Mouse (Mus musculus): ENCODE measurements around the gene E2f7. TPM values are rescaled to one million over a fixed set of nuclear protein-coding genes. Genes with fewer than 3 reads are reported as not detected.

E2f7 gene
- polyA plus RNA-seq, 1 experiment from 2014 or later: 34.8 TPM

DNA sequence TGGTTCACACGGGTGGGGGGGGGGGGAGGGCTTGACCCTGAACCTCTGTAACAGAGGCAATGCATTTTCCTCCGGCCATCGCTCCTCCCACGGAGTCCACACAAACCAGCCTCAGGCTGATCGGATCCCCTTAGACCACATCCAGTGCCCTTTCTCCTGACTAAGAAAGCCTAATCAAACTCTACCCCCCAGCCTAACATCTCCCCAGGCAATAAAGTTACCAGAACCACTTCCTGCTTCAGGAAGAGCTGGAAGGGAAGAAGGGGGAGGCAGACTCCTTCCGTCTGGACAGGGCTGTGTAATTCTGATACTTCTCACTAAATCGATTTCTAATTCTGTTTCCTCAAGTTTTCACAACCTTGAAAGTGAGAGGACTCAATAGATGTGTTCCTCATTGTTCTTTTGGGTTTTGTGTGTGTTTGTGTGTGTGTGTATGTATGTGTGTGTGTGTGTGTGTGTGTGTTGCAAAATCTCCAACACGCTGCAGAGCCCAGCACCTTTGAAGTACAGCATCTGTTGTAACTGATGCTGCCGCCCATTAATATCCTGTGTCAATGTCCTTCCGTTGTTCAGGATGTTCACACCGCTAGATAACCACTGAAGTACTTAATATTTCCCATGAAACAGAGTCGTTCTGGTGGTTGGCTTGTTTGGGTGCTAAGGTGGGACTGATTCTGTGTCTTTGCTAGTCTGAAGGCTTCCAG lies 43.0 kb downstream of the E2f7 start:
- no peak for ATAC-seq (ENCODE audit: low FRiP score, low read depth)
- no peak overlapping the region for H3K9ac ChIP-seq (replicated peaks)
- WGBS: 75% methylated on average over 12 of the region's 12 CpGs
- H3K27ac ChIP-seq (replicated peaks): no peak overlapping the region
- H3K4me3 ChIP-seq: no peak overlapping the region
- H3K4me2 ChIP-seq (replicated peaks): no peak overlapping the region
- no peaks in the 10 kb centered on the region for H3K27me3 ChIP-seq
- peaks cover 15% of the 10 kb centered on the region for H3K36me3 ChIP-seq
- no peaks in the 10 kb centered on the region for H3K9me3 ChIP-seq
- no peaks in the 10 kb centered on the region for H3K4me1 ChIP-seq

DNA sequence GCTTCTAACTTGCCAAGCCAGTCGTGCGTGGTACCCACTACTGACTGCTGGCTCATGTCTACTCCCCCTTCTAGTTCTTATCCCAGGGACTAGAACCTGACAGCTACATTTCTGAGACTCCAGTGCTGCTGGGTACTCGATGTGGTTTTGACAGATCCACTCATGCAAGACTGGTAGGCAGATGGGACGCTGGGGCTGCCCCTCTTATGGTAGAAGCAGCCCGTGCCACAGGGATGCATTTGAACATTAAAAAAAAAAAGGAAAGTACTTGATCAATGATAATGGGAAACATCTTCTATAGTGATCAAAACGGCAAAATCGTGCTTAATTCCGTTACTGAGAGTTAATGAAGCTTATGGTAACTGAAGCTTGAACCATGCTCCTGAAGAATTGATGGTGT lies 44.4 kb downstream of the E2f7 start:
- H3K27me3 ChIP-seq: no peaks in the 10 kb centered on the region

DNA sequence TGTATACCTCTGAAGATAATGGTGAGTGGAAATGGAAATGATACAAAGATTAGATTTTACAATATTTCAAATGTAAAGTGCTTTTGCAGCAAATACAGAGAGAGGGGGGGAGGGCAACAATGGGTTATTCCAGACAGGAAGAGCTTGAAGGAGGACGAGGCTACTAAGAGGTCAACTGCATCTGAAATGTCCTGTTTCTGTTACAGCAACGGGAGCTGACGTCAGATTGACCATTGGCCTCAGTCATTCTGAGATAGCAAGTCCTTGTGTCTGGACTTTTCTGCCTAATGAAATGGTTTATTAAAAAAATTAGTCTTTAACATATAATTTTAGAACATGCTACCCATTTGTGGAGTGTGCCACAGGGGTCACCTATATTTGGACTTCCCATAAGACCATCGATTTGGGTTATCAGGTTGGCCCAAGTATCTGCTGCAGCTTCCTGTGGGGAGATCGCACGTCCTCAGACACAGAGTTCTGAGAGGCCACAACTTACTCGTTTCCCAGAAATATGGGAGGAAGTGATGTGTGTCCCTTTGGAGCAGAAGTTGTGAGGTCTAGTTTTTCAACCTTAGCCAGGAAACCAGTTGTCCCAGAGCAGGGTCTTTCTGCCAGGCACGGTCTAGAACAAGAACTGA lies 48.0 kb downstream of the E2f7 start:
- Histone ChIP-seq H3K27ac (replicated peaks) (no peak overlapping the region), H3K27me3 (no peaks in the 10 kb centered on the region), H3K9me3 (no peaks in the 10 kb centered on the region), H3K4me1 (no peaks in the 10 kb centered on the region; the same call in 1 of the 2 replicates), H3K36me3 (no peaks in the 10 kb centered on the region), H3K4me3 (no peak overlapping the region), H3K9ac (replicated peaks) (no peak overlapping the region), H3K4me2 (replicated peaks) (no peak overlapping the region)
- no peak for ATAC-seq (ENCODE audit: low FRiP score, low read depth)
- 87% methylated on average over 8 of the region's 8 CpGs for WGBS

More for the DNA sequence above, 44.4 kb downstream of the E2f7 start:
- no peak for ATAC-seq (ENCODE audit: low FRiP score, low read depth)
- Histone ChIP-seq H3K36me3 (peaks cover 9% of the 10 kb centered on the region), H3K4me2 (replicated peaks) (no peak overlapping the region), H3K4me1 (no peaks in the 10 kb centered on the region), H3K9me3 (no peaks in the 10 kb centered on the region), H3K27ac (replicated peaks) (no peak overlapping the region), H3K9ac (replicated peaks) (no peak overlapping the region), H3K4me3 (no peak overlapping the region)
- 89% methylated on average over 8 of the region's 8 CpGs for WGBS

DNA sequence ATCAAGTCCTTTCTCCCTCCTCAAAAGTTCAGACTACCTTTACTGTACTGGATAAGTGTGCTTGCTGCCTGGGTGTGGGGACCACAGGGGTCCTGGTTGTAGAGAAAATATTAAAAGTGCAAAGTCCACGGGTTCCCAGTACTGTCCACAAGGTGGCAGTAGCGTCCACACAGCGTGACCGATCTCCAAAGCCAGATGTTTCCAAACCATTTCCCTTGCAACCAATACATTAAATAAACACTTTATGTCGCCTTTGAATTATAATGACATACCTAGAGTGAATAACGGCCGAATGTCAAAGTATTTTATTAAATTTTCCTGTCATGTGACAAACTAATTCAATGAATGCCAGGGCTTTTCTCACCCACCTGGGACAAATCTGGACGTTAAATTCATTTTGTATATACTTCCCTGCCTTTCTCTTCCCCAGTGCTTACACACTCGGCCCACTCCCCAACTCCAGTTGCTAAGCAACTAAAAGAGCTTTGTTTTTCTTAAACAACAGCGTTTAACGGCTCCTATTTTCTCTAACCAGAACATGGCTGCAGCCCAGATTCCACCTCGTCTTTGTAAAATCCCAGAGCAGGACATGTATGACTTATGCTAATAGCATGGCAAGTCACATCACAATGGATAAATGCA lies 49.4 kb downstream of the E2f7 start:
- Histone ChIP-seq H3K27ac (replicated peaks) (no peak overlapping the region), H3K4me2 (replicated peaks) (no peak overlapping the region), H3K36me3 (no peaks in the 10 kb centered on the region), H3K9ac (replicated peaks) (no peak overlapping the region), H3K9me3 (no peaks in the 10 kb centered on the region), H3K4me1 (no peaks in the 10 kb centered on the region; the same call in 1 of the 2 replicates), H3K4me3 (no peak overlapping the region), H3K27me3 (no peaks in the 10 kb centered on the region)
- 19% methylated on average over 12 of the region's 12 CpGs for WGBS
- peak; percentile 79 for ATAC-seq (ENCODE audit: low FRiP score, low read depth)

DNA sequence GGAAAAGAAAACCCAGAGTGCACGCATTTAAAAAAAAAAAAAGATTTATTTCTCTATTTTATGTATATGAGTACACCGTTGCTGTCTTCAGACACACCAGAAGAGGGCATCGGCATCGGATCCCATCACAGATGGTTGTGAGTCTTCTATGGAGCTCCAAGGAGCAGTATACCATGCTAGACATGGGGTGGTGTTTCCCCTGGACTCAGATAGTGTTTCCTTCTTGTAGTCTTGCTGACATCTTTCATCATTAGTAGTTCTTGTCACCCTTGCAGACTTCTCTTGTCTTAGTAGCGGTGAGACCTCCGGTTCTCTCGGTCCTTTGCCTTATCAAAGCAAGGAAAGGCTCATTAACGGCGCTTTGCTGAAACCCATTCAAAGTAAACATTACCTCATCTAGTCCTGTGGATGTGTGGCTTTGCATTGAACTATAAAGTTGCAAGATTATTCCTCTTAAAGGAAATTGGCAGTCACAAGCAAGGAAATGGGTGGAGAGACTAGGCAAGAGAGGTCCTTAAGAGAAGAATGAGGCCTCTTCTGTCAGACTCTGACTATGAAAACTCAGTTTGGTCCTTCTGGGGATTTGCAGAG lies 50.1 kb downstream of the E2f7 start:
- H3K27me3 ChIP-seq: no peaks in the 10 kb centered on the region
- H3K9ac ChIP-seq (replicated peaks): no peak overlapping the region
- no peaks in the 10 kb centered on the region for H3K36me3 ChIP-seq
- no peaks in the 10 kb centered on the region for H3K9me3 ChIP-seq
- 85% methylated on average over 9 of the region's 9 CpGs for WGBS
- H3K4me1 ChIP-seq: no peaks in the 10 kb centered on the region; the same call in 1 of the 2 replicates
- no peak overlapping the region for H3K4me2 ChIP-seq (replicated peaks)
- H3K4me3 ChIP-seq: no peak overlapping the region
- no peak for ATAC-seq (ENCODE audit: low FRiP score, low read depth)
- no peak overlapping the region for H3K27ac ChIP-seq (replicated peaks)

DNA sequence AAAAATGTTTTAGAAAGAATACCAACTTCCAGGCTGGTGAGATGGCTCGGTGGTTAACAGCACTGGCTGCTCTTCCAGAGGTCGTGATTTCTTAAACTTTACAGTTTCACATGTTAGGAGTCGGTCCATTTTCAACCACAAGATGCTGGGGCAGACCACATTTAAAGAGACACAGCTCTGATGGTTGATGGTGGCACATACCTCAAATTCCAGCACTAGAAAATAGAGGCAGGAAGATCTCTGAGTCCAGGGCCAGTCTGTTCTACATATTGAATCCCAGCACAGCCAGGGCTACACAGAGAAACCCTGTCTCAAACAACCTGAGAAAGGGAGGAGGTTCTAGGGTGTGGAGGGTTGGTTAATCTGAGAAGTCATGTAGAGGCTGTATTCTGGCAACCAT lies 56.1 kb downstream of the E2f7 start:
- Histone ChIP-seq H3K9me3 (no peaks in the 10 kb centered on the region), H3K4me2 (replicated peaks) (no peak overlapping the region), H3K36me3 (no peaks in the 10 kb centered on the region), H3K4me1 (no peaks in the 10 kb centered on the region), H3K9ac (replicated peaks) (no peak overlapping the region), H3K4me3 (no peak overlapping the region), H3K27me3 (no peaks in the 10 kb centered on the region), H3K27ac (replicated peaks) (no peak overlapping the region)
- no peak for ATAC-seq (ENCODE audit: low FRiP score, low read depth)
- WGBS: 84% methylated on average over 3 of the region's 3 CpGs

DNA sequence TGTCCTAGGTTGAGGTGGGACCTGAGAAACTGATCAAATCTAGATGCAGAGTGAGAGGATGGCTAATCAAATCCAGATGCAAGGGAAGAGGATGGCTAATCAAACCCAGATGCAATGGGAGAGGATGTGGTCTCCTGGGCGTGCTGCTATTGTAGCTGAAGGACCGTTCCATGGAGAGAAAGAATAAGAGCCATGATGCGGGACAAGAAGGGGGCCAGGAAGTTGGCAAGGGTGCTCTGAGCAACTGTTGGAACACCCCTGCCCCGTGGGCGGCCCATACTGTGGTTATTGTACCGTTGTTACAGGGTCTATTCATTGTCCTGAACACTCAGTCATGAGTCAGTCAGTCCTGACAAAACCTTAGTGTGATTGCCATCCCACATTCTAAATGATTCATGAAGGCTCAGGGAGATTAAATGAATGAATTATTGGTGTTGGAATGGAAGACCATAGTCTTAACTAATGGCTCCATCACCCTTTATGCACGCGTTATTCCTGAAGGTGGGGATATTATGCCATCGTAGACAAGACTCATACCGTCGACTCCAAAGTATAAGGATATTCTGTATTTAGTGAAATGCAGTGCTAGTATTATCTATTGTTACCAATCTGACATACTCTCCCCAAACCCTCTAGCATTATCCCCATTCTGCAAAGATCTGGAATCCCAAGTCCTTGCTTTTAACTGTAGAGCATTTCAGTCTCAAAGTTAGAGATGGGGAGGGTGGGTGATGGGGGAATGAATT lies 59.2 kb downstream of the E2f7 start:
- no peaks in the 10 kb centered on the region for H3K9me3 ChIP-seq
- no peaks in the 10 kb centered on the region for H3K27me3 ChIP-seq
- no peak overlapping the region for H3K27ac ChIP-seq (replicated peaks)
- ATAC-seq (ENCODE audit: low FRiP score, low read depth): no peak
- no peak overlapping the region for H3K4me2 ChIP-seq (replicated peaks)
- H3K4me3 ChIP-seq: no peak overlapping the region
- no peaks in the 10 kb centered on the region for H3K4me1 ChIP-seq
- no peaks in the 10 kb centered on the region for H3K36me3 ChIP-seq
- no peak overlapping the region for H3K9ac ChIP-seq (replicated peaks)
- WGBS: 84% methylated on average over 11 of the region's 11 CpGs

DNA sequence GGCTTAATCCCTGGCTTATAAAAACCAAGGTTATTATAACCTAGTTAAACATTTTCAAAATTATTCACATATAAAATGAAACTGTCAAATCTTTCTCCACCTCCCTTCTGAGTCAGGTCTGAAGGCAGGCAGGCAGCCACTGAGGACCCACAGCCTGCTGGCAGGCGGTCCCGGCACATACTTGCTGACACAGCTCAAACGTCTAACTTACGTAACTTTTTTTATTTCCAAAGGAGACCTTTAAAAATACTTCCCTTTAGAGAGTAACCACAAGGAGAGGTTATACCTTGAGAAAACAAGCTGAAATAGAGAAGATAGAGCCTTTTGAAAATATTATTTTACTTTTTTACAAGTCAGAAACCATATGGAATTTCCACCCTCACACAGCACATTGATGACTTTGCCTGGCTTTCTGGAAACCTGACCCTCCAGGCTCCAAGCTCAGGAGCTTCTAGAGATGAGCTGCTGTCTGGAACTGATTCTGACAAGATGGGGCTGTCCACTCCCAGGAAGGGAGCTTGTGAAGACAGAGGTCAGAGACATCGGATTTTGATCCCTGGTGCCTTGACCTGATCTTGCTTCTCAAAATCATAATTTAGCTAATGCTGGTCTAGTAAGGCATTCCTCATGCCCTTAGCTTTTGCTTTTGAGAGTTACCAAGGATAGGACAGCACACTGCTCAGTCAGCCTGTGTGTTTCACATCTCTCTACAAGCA lies 59.9 kb downstream of the E2f7 start:
- Histone ChIP-seq H3K9me3 (no peaks in the 10 kb centered on the region), H3K36me3 (no peaks in the 10 kb centered on the region), H3K27me3 (no peaks in the 10 kb centered on the region), H3K4me1 (no peaks in the 10 kb centered on the region), H3K9ac (replicated peaks) (no peak overlapping the region), H3K4me3 (no peak overlapping the region), H3K27ac (replicated peaks) (no peak overlapping the region), H3K4me2 (replicated peaks) (no peak overlapping the region)
- 75% methylated on average over 5 of the region's 5 CpGs for WGBS
- no peak for ATAC-seq (ENCODE audit: low FRiP score, low read depth)

DNA sequence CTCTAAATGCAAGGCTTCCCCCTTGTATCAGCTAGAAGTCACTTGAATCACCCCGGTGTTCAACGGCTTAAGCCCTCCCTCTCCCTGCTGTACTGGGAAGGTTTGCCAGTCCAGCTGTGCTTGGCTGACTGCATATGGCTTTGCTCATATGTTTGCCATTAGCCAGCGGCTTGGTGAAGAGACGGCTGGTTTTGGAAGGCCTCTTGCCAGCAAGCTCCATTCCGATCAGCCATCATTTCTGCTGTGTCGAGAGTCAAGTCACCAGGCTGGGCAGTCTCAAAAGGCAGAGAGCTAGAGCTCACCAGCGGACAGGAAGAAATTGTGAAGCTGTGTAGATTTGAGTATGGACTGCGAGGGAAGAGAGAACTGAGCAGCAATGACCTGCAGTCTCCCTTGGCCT lies 61.2 kb downstream of the E2f7 start:
- Histone ChIP-seq H3K4me1 (no peaks in the 10 kb centered on the region), H3K36me3 (no peaks in the 10 kb centered on the region), H3K27ac (replicated peaks) (no peak overlapping the region), H3K9me3 (no peaks in the 10 kb centered on the region), H3K4me3 (no peak overlapping the region), H3K27me3 (no peaks in the 10 kb centered on the region), H3K9ac (replicated peaks) (no peak overlapping the region), H3K4me2 (replicated peaks) (no peak overlapping the region)
- no peak for ATAC-seq (ENCODE audit: low FRiP score, low read depth)
- WGBS: 85% methylated on average over 8 of the region's 8 CpGs

DNA sequence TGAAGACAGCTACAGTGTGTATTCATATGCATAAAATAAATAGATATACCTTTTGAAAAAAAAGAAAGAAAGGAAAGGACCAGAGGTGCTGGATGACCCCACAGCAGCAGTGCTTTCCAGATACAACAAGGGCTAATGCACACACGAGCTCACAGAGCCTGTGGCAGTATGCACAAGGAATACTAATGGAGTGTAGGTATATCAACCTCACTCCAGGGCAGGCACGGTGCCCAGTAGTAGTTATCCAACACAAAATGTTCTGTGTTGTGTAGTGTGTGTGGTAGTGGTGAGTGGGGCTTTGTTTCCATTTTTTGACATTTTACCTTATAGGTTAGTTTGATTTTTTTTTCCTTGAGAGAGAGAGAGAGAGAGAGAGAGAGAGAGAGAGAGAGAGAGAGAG lies 65.3 kb downstream of the E2f7 start:
- peaks cover 6% of the 10 kb centered on the region for H3K4me1 ChIP-seq
- H3K9ac ChIP-seq (replicated peaks): no peak overlapping the region
- no peaks in the 10 kb centered on the region for H3K9me3 ChIP-seq
- WGBS: 63% methylated on average over 2 of the region's 2 CpGs
- ATAC-seq (ENCODE audit: low FRiP score, low read depth): no peak
- no peak overlapping the region for H3K4me3 ChIP-seq
- no peaks in the 10 kb centered on the region for H3K36me3 ChIP-seq
- H3K27me3 ChIP-seq: no peaks in the 10 kb centered on the region
- no peak overlapping the region for H3K27ac ChIP-seq (replicated peaks)
- H3K4me2 ChIP-seq (replicated peaks): no peak overlapping the region

DNA sequence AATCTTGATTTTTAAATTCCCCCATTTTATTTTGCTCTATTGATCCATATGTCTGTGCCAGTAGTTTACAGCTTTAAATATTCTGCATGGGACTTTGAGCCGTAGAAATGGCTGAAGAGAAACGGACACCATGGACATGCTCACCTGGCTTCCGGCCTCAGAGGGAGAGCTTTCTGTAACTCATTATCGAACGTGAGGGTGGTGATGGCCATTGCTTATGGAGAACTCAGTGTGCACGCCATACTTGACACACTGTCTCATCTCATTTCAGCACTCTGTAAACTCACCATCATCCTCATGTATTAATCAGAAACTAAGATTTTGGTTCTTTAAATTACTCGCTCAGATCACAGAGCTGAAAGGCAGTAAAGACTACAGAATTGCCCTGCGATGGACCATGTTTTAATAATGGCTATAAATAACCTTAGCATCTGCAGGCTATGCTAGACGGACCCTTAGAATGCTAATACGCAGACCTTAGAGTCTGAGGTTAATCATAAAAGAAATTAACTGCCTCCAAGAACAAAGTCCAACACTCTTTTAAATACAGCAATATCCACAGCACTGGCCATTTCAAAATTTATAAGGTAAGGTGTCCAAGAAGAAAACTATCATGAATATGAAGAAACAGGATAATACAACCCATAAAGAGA lies 66.1 kb downstream of the E2f7 start:
- Histone ChIP-seq H3K27ac (replicated peaks) (no peak overlapping the region), H3K27me3 (no peaks in the 10 kb centered on the region), H3K9me3 (no peaks in the 10 kb centered on the region), H3K4me1 (peaks cover 6% of the 10 kb centered on the region), H3K4me2 (replicated peaks) (no peak overlapping the region), H3K36me3 (no peaks in the 10 kb centered on the region), H3K4me3 (no peak overlapping the region), H3K9ac (replicated peaks) (no peak overlapping the region)
- 86% methylated on average over 10 of the region's 10 CpGs for WGBS
- ATAC-seq (ENCODE audit: low FRiP score, low read depth): no peak

All from midbrain, embryonic 12.5 days (tissue).